Mouse (Mus musculus): ENCODE data around the gene Olfr1341. TPM values are rescaled to one million over a fixed set of nuclear protein-coding genes. Genes with fewer than 3 reads are reported as not detected.

Gene Olfr1341
- polyA plus RNA-seq (2014; fragmentation: Illumina TruSeq; extraction: RNeasy Lipid Tissue Mini Kit (QIAGEN cat#74804); ENCODE audit: low replicate concordance): not detected

DNA sequence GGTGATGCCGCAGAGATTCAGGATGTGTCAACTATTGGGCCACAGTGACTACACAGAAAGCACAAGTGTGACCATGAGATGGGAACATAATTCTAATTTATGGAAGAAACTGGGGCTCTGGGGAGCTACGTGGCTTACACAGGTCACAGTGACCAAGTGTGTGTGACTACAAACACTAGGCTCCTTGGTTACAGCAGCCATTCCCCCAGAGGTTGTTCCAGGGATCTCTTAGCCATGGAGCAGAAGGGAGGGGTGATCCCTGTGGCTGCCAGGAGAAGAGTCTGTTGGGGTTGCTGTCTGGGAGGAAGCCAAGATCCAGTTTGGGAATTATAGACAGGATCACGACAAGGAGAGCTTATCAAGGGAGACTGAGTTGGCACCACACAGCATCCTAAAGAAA is at the start of gene Olfr1341:
Olfr1341 (plus strand) TSS at position 301 of the 400 bp plus-strand sequence.

DNA sequence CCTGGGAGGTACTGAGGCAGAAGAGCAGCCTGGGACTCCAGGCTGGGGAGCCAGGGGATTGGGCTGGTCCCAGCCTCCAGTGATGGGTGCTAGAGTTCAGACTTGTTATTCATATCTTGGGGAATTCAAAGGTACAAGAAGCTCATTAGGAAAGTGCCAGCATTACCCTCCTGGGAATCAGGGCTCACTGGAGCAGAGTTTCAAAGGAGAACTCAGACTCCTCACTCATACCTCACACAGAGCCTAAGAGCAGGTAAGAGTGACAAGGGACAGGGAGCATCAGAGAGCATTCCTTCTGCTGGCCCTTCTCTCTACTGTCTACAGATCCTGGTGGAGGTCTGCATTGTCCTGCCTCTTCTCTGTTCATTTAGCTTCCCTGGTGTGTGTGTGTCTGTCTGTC is 44.7 kb upstream of the Olfr1341 start, which contains the start of gene Olfr62:
Olfr62 (plus strand) TSS at position 301 of the 400 bp plus-strand sequence.

DNA sequence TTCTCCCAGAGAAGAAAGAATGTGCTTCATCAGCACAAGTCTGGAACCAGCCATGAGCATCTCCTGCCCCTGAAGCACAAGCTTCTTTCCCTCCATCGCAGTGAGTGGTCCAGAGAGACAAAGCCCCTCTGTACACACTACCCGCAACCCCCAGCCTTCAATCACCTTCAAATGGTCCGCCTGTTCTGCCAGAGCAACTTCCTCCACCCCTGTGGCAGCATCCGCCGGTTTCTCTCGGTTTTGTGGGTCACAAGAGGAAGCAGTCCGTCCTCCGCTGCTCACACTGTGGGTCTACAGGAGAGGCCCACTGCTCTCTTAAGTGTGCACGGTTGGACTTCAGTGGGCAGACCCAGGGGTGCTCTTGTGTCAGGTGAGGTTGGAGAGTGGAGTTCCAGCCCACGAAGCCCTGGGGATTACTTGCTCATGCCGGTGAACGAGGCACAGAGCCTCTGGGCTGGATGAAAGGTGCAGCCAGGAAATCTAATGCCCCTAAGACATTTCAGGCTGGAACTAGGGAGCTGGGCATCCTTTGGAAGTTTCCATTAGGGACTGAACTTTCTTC is 10.8 kb upstream of the Olfr1341 start, which contains the start of gene Olfr1342:
Olfr1342 (minus strand) TSS at position 345 of the 562 bp plus-strand sequence.

DNA sequence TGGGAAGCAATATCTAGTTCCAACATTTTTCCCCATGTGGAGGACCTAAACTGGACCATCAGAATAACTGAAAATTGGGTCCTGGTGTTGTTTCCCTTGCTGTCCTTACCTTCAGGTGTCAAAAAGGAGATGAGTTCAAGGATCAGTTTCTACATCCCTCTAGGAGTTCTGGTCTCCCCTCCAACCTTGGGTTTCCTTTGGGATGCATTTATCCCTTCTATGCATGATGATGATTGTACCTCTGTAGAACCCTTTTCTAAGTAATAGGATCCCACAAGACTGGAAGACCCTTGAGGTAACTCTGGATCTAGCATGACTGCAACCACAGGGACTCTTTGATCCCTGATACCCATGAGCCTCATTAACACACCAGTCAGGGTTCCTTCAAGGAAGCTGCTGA is 16.5 kb downstream of the Olfr1341 start, which contains the start of gene Olfr1340:
Olfr1340 (plus strand) TSS at position 301 of the 400 bp plus-strand sequence.

DNA sequence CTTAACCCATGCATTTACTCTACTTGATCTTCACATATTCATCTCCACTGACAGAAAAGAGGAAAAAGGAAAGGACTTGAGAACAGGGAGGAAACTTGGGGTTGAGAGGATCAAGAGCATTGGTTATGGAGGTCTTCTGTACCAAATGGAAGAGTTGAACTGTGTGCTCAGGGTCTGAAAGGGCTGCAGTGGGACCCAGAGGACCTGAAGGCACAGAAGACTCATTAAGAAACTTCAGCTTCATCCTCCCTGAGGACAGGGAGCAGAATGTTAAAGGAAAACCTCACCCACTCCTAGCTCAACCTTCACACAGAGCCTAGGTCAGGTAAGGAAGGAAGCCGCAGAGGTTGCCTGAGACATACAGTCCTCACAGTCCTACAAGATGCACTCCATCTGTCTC is 28.6 kb downstream of the Olfr1341 start, which contains the start of gene Olfr1339:
Olfr1339 (plus strand) TSS at position 301 of the 400 bp plus-strand sequence.

DNA sequence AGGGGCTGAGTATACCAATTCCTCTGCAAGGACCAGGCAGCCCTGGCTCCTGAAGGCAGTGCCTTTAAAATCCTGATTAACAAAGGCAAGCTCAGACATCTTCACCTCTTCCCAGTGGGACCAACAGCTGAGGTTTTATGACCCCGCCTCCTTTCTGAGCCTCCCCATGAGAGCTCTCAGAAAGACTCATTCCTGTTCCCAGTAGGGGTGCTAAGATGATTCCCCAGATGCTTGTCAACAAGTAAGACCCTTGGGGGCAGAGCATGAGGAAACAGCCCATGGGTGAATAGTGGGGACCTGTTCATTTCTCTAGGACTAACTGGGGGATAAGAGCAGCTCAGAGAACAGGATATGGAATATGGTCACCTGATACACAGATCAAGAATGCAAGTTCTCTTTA is 55.3 kb downstream of the Olfr1341 start, which contains the start of gene Olfr1338:
Olfr1338 (minus strand) TSS at position 101 of the 400 bp plus-strand sequence.

Other genes starting within 250 kb of the Olfr1341 start
- gene Mpl, start 246.0 kb upstream of the Olfr1341 start, polyA plus RNA-seq (2014; fragmentation: Illumina TruSeq; extraction: RNeasy Lipid Tissue Mini Kit (QIAGEN cat#74804); ENCODE audit: low replicate concordance): not detected
- 0.33 TPM for gene Tie1, start 213.5 kb upstream of the Olfr1341 start, polyA plus RNA-seq (2014; fragmentation: Illumina TruSeq; extraction: RNeasy Lipid Tissue Mini Kit (QIAGEN cat#74804); ENCODE audit: low replicate concordance)
- 12.7 TPM for gene 2610528J11Rik, start 176.5 kb upstream of the Olfr1341 start, polyA plus RNA-seq (2014; fragmentation: Illumina TruSeq; extraction: RNeasy Lipid Tissue Mini Kit (QIAGEN cat#74804); ENCODE audit: low replicate concordance)
- gene Tmem125, start 159.5 kb upstream of the Olfr1341 start, polyA plus RNA-seq (2014; fragmentation: Illumina TruSeq; extraction: RNeasy Lipid Tissue Mini Kit (QIAGEN cat#74804); ENCODE audit: low replicate concordance): 3.4 TPM
- gene Cfap57, start 82.7 kb upstream of the Olfr1341 start, polyA plus RNA-seq (2014; fragmentation: Illumina TruSeq; extraction: RNeasy Lipid Tissue Mini Kit (QIAGEN cat#74804); ENCODE audit: low replicate concordance): not detected
- 9.5 TPM for gene Ebna1bp2, start 82.7 kb upstream of the Olfr1341 start, polyA plus RNA-seq (2014; fragmentation: Illumina TruSeq; extraction: RNeasy Lipid Tissue Mini Kit (QIAGEN cat#74804); ENCODE audit: low replicate concordance)
- gene Olfr62, start 44.6 kb upstream of the Olfr1341 start, polyA plus RNA-seq (2014; fragmentation: Illumina TruSeq; extraction: RNeasy Lipid Tissue Mini Kit (QIAGEN cat#74804); ENCODE audit: low replicate concordance): not detected
- not detected for gene Olfr1342, start 10.8 kb upstream of the Olfr1341 start, polyA plus RNA-seq (2014; fragmentation: Illumina TruSeq; extraction: RNeasy Lipid Tissue Mini Kit (QIAGEN cat#74804); ENCODE audit: low replicate concordance)
- gene Olfr1340, start 16.6 kb downstream of the Olfr1341 start, polyA plus RNA-seq (2014; fragmentation: Illumina TruSeq; extraction: RNeasy Lipid Tissue Mini Kit (QIAGEN cat#74804); ENCODE audit: low replicate concordance): not detected
- not detected for gene Olfr1339, start 28.7 kb downstream of the Olfr1341 start, polyA plus RNA-seq (2014; fragmentation: Illumina TruSeq; extraction: RNeasy Lipid Tissue Mini Kit (QIAGEN cat#74804); ENCODE audit: low replicate concordance)
- gene Olfr1338, start 55.2 kb downstream of the Olfr1341 start, polyA plus RNA-seq (2014; fragmentation: Illumina TruSeq; extraction: RNeasy Lipid Tissue Mini Kit (QIAGEN cat#74804); ENCODE audit: low replicate concordance): not detected
- gene Olfr1337, start 79.1 kb downstream of the Olfr1341 start, polyA plus RNA-seq (2014; fragmentation: Illumina TruSeq; extraction: RNeasy Lipid Tissue Mini Kit (QIAGEN cat#74804); ENCODE audit: low replicate concordance): not detected
- gene Olfr1335, start 106.4 kb downstream of the Olfr1341 start, polyA plus RNA-seq (2014; fragmentation: Illumina TruSeq; extraction: RNeasy Lipid Tissue Mini Kit (QIAGEN cat#74804); ENCODE audit: low replicate concordance): not detected
- gene Olfr1333, start 132.8 kb downstream of the Olfr1341 start, polyA plus RNA-seq (2014; fragmentation: Illumina TruSeq; extraction: RNeasy Lipid Tissue Mini Kit (QIAGEN cat#74804); ENCODE audit: low replicate concordance): not detected
- not detected for gene Olfr1331, start 161.1 kb downstream of the Olfr1341 start, polyA plus RNA-seq (2014; fragmentation: Illumina TruSeq; extraction: RNeasy Lipid Tissue Mini Kit (QIAGEN cat#74804); ENCODE audit: low replicate concordance)
- gene Olfr1330, start 185.1 kb downstream of the Olfr1341 start, polyA plus RNA-seq (2014; fragmentation: Illumina TruSeq; extraction: RNeasy Lipid Tissue Mini Kit (QIAGEN cat#74804); ENCODE audit: low replicate concordance): not detected
- gene Olfr1329, start 213.9 kb downstream of the Olfr1341 start, polyA plus RNA-seq (2014; fragmentation: Illumina TruSeq; extraction: RNeasy Lipid Tissue Mini Kit (QIAGEN cat#74804); ENCODE audit: low replicate concordance): not detected
- gene Olfr1328, start 235.1 kb downstream of the Olfr1341 start, polyA plus RNA-seq (2014; fragmentation: Illumina TruSeq; extraction: RNeasy Lipid Tissue Mini Kit (QIAGEN cat#74804); ENCODE audit: low replicate concordance): not detected